Mouse (Mus musculus) spleen, adult 10 weeks (tissue): Measurements from ENCODE around the gene Sec14l5. TPM values are rescaled to one million over a fixed set of nuclear protein-coding genes. Genes with fewer than 3 reads are reported as not detected.

Source experiments
- polyA plus RNA-seq: library from polyadenylated mRNA; stranded (reverse); fragments of 350-450 nt; fragmentation: Illumina TruSeq; extraction: RNeasy Lipid Tissue Mini Kit (QIAGEN cat#74804); gene quantifications from one replicate; pipeline ENCODE4 v1.2.3, GENCODE M21; 2015; ENCODE audit warnings: low replicate concordance; ENCODE audit not compliant: insufficient read depth

The Sec14l5 gene
- polyA plus RNA-seq = 0.18 TPM

GRCm38 (mm10) chr16:5147037-5147385, at the start of gene Sec14l5:
TSS of gene Sec14l5 (plus strand) at chr16:5147109.

GRCm38 (mm10) chr16:5132401-5132801, 14.5 kb upstream of the Sec14l5 start, which contains the start of gene Ppl:
TSS of gene Ppl (minus strand) at chr16:5132421.

GRCm38 (mm10) chr16:5203668-5204433, 56.9 kb downstream of the Sec14l5 start, which contains the start of gene Nagpa:
TSS of gene Nagpa (minus strand) at chr16:5204012.

GRCm38 (mm10) chr16:5222140-5222539, 75.2 kb downstream of the Sec14l5 start, which contains the start of gene AU021092:
TSS of gene AU021092 (minus strand) at chr16:5222299.

GRCm38 (mm10) chr16:5233418-5234313, 86.8 kb downstream of the Sec14l5 start, which contains the start of gene Alg1:
TSS of gene Alg1 (plus strand) at chr16:5233621.

Other genes with a start within 250 kb of the Sec14l5 start
- 33.2 TPM for gene Nudt16l1, start 208.3 kb upstream of the Sec14l5 start, polyA plus RNA-seq
- gene Anks3, start 182.9 kb upstream of the Sec14l5 start, polyA plus RNA-seq = 42.7 TPM
- not detected for gene Sept12, start 149.3 kb upstream of the Sec14l5 start, polyA plus RNA-seq
- gene Smim22, start 139.8 kb upstream of the Sec14l5 start, polyA plus RNA-seq = not detected
- gene Rogdi, start 133.6 kb upstream of the Sec14l5 start, polyA plus RNA-seq = 72.2 TPM
- 122 TPM for gene Glyr1, start 97.2 kb upstream of the Sec14l5 start, polyA plus RNA-seq
- 49.1 TPM for gene Ubn1, start 97.1 kb upstream of the Sec14l5 start, polyA plus RNA-seq
- 1.7 TPM for gene Ppl, start 14.7 kb upstream of the Sec14l5 start, polyA plus RNA-seq
- gene Nagpa, start 56.9 kb downstream of the Sec14l5 start, polyA plus RNA-seq = 16.5 TPM
- gene AU021092, start 75.2 kb downstream of the Sec14l5 start, polyA plus RNA-seq = 35.4 TPM
- 17.8 TPM for gene Alg1, start 86.5 kb downstream of the Sec14l5 start, polyA plus RNA-seq
- gene Eef2kmt, start 108.9 kb downstream of the Sec14l5 start, polyA plus RNA-seq = 9.7 TPM